Mouse (Mus musculus) small intestine, adult 2 months (tissue): ENCODE data around the gene Hsf4. TPM values are rescaled to one million over a fixed set of nuclear protein-coding genes. Genes with fewer than 3 reads are reported as not detected.

Source experiments
- H3K27ac ChIP-seq: fragments of 200-500 bp; 2 replicates; pipeline ENCODE4 v1.5.1; 2012; ENCODE audit warnings: low read depth, low read length, control low read depth, inconsistent platforms; ENCODE audit not compliant: insufficient read depth
- H3K27me3 ChIP-seq: fragments of 200-500 bp; 2 replicates; pipeline ENCODE4 v1.6.1; 2012; ENCODE audit warnings: mild to moderate bottlenecking, moderate library complexity, low read length, inconsistent platforms; ENCODE audit not compliant: control insufficient read depth, insufficient read depth
- H3K36me3 ChIP-seq: fragments of 200-500 bp; 2 replicates; pipeline ENCODE4 v1.6.1; 2012; ENCODE audit warnings: mild to moderate bottlenecking, low read length, control low read depth, inconsistent platforms; ENCODE audit not compliant: control insufficient read depth, insufficient read depth
- H3K4me1 ChIP-seq: fragments of 200-500 bp; 2 replicates; pipeline ENCODE4 v1.6.1; 2012; ENCODE audit warnings: low read length, inconsistent platforms, mixed read lengths; ENCODE audit not compliant: control insufficient read depth, insufficient read depth, insufficient read length
- H3K4me3 ChIP-seq: fragments of 200-500 bp; 2 replicates; pipeline ENCODE4 v1.5.1; 2012; ENCODE audit warnings: low read depth, mild to moderate bottlenecking, control low read depth, inconsistent platforms, low read length, moderate library complexity
- CTCF ChIP-seq: fragments of 200-500 bp; IDR thresholded peaks from 2 replicates; pipeline ENCODE4 v1.5.1; 2012; ENCODE audit warnings: low read depth, mild to moderate bottlenecking, control low read depth, inconsistent platforms, low read length, moderate library complexity, mixed read lengths; ENCODE audit not compliant: insufficient replicate concordance, insufficient read length; ENCODE audit errors: extremely low read depth
- POLR2A ChIP-seq: fragments of 200-500 bp; IDR thresholded peaks from 2 replicates; pipeline ENCODE4 v1.6.1; 2012; ENCODE audit warnings: low read depth, mild to moderate bottlenecking, control low read depth, inconsistent platforms, low read length, moderate library complexity
- WGBS: fragments of 180-500 bp; shearing (Covaris S2); methylation state at CpG from one replicate; pipeline ENCODE4 v1.1.7; 2018; 5-methylcytosine and 5-hydroxymethylcytosine counted together
- polyA plus RNA-seq: library from polyadenylated mRNA; depleted of rRNA; stranded (reverse); fragments of >200 nt; gene quantifications from 2 replicates; pipeline ENCODE4 v1.2.3, GENCODE M21; 2012; rRNA removed

Hsf4 gene
- polyA plus RNA-seq, 1 experiment, result 1.3 TPM

GRCm38 (mm10) chr8:105315073-105315769 is 45.6 kb downstream of the Hsf4 start:
- no peaks in the 10 kb centered on the region for H3K4me1 ChIP-seq
- H3K4me3 ChIP-seq, result no peak overlapping the region
- WGBS, result 92% methylated on average over 18 of the region's 18 CpGs
- peaks cover 9% of the 10 kb centered on the region for H3K36me3 ChIP-seq
- no peak overlapping the region for H3K27ac ChIP-seq
- H3K27me3 ChIP-seq, result no peaks in the 10 kb centered on the region
- TF ChIP-seq POLR2A, result no peak
- TF ChIP-seq CTCF, result no peak

DNA sequence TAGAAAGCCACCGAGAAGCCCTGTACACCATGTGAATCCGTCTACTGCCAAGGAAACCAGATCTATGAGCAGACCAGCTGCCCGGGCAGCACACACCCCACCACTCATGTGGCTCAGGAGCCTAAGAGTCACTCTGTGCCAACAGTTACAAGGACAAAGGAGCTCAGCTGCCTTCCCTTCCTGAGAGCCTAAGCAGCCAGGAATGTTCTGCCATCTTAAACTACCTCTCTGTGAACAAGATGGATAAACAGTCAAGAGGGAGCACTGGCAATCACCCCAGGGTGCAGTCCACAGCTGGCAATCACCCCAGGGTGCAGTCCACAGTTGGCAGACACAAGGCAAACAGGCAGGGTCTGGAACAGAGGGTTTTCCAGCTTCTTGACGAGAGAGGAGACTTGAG is 48.3 kb downstream of the Hsf4 start:
- no peak overlapping the region for H3K4me3 ChIP-seq
- no peak overlapping the region for H3K27ac ChIP-seq
- TF ChIP-seq POLR2A (no peak), CTCF (no peak)
- H3K27me3 ChIP-seq, result no peaks in the 10 kb centered on the region
- H3K36me3 ChIP-seq, result peaks cover 5% of the 10 kb centered on the region
- WGBS, result 77% methylated on average over 4 of the region's 4 CpGs
- no peaks in the 10 kb centered on the region for H3K4me1 ChIP-seq

DNA sequence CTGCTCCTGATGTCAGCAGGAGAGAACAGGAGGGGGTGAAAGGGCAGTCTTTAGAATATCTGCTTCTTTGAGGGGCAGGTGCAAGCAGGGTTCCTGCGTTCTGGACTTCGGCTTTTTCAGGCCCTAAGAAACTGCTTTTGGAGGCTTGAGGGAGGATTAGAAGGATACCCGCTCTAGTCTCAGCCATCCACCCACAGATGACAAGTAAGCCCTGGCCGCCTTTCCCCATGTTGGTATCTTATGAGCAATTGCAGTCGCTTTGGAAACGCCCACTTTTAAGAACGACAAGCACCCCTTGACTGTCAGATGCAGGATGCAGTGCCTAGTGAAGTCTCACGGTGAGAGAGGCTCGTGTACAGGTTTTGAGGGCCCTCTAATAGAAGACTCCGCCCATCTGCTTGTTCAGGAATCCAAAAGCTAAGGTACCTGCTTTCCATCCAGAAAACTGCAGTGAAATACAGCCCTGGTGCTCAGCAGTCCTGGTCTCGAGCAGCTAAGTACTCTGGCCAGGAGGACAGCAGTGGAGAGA is 49.1 kb downstream of the Hsf4 start:
- Histone ChIP-seq H3K27ac (no peak overlapping the region), H3K36me3 (peaks cover 8% of the 10 kb centered on the region), H3K27me3 (no peaks in the 10 kb centered on the region), H3K4me3 (no peak overlapping the region), H3K4me1 (no peaks in the 10 kb centered on the region)
- TF ChIP-seq CTCF, result no peak
- no peak for TF ChIP-seq POLR2A
- WGBS, result 84% methylated on average over 11 of the region's 11 CpGs

GRCm38 (mm10) chr8:105323183-105323582 is 53.6 kb downstream of the Hsf4 start:
- peaks cover 7% of the 10 kb centered on the region for H3K4me1 ChIP-seq
- H3K27me3 ChIP-seq, result no peaks in the 10 kb centered on the region
- WGBS, result 91% methylated on average over 4 of the region's 4 CpGs
- peaks cover 9% of the 10 kb centered on the region for H3K36me3 ChIP-seq
- no peak overlapping the region for H3K27ac ChIP-seq
- no peak for TF ChIP-seq POLR2A
- TF ChIP-seq CTCF, result no peak
- no peak overlapping the region for H3K4me3 ChIP-seq

Other genes with a start within 250 kb of the Hsf4 start
- 0.22 and 1.3 TPM in 2 replicates for gene Ces3a, start 221.2 kb upstream of the Hsf4 start, polyA plus RNA-seq
- 0.18 TPM in 1 of 2 replicates, not detected in the other for gene Ces3b, start 186.0 kb upstream of the Hsf4 start, polyA plus RNA-seq
- not detected in 2 replicates for gene Ces4a, start 138.0 kb upstream of the Hsf4 start, polyA plus RNA-seq
- 2.3 and 2.9 TPM in 2 replicates for gene Cbfb, start 99.1 kb upstream of the Hsf4 start, polyA plus RNA-seq
- 6.3 and 9.4 TPM in 2 replicates for gene D230025D16Rik, start 44.7 kb upstream of the Hsf4 start, polyA plus RNA-seq
- 8.6 and 13.8 TPM in 2 replicates for gene B3gnt9, start 14.6 kb upstream of the Hsf4 start, polyA plus RNA-seq
- gene Tradd, start 5.2 kb upstream of the Hsf4 start, polyA plus RNA-seq, result 62.7 and 112 TPM in 2 replicates
- gene Fbxl8, start 5.2 kb upstream of the Hsf4 start, polyA plus RNA-seq, result 12.4 and 34.9 TPM in 2 replicates
- gene Nol3, start 6.3 kb downstream of the Hsf4 start, polyA plus RNA-seq, result 0.52 and 1.1 TPM in 2 replicates
- gene 4931428F04Rik, start 20.1 kb downstream of the Hsf4 start, polyA plus RNA-seq, result 1.6 and 2.6 TPM in 2 replicates
- 2.1 and 3.1 TPM in 2 replicates for gene Exoc3l, start 26.3 kb downstream of the Hsf4 start, polyA plus RNA-seq
- 81.4 and 152 TPM in 2 replicates for gene E2f4, start 27.9 kb downstream of the Hsf4 start, polyA plus RNA-seq
- 39.6 and 107 TPM in 2 replicates for gene Elmo3, start 35.8 kb downstream of the Hsf4 start, polyA plus RNA-seq
- 2.7 and 6.9 TPM in 2 replicates for gene Lrrc29, start 56.5 kb downstream of the Hsf4 start, polyA plus RNA-seq
- gene Tmem208, start 56.6 kb downstream of the Hsf4 start, polyA plus RNA-seq, result 77.5 and 105 TPM in 2 replicates
- 15.4 and 19.6 TPM in 2 replicates for gene Fhod1, start 78.2 kb downstream of the Hsf4 start, polyA plus RNA-seq
- 1.4 and 3.1 TPM in 2 replicates for gene Slc9a5, start 79.0 kb downstream of the Hsf4 start, polyA plus RNA-seq
- 0.14 and 0.41 TPM in 2 replicates for gene Plekhg4, start 103.5 kb downstream of the Hsf4 start, polyA plus RNA-seq
- not detected in 2 replicates for gene Kctd19, start 143.7 kb downstream of the Hsf4 start, polyA plus RNA-seq
- 0.06 TPM in 1 of 2 replicates, not detected in the other for gene Lrrc36, start 143.8 kb downstream of the Hsf4 start, polyA plus RNA-seq
- gene Tppp3, start 201.7 kb downstream of the Hsf4 start, polyA plus RNA-seq, result 36.9 and 60.5 TPM in 2 replicates
- 14.8 and 15.2 TPM in 2 replicates for gene Zdhhc1, start 227.1 kb downstream of the Hsf4 start, polyA plus RNA-seq
- gene Hsd11b2, start 249.0 kb downstream of the Hsf4 start, polyA plus RNA-seq, result 5.0 and 12.2 TPM in 2 replicates